Mouse (Mus musculus) stomach, postnatal 0 days (tissue): ENCODE measurements at regions not wholly inside any gene's neighbourhood (a gene's known extent, or its start where the extent isn't known, plus 50 kb on each side); places are given as distances from the start of the nearest gene placed in this dataset.
"Not testable (repeated sequence)": the region's sequence is repeated elsewhere in the genome, so short reads cannot be mapped to it uniquely, and the experiment has no call there.

Experiments
- CTCF ChIP-seq: IDR thresholded peaks from 2 replicates; pipeline ENCODE4 v1.5.1; 2016; ENCODE audit warnings: antibody characterized with exemption, low read depth, mild to moderate bottlenecking, moderate library complexity
- EP300 ChIP-seq: optimal IDR thresholded peaks from 2 replicates; pipeline ENCODE3; 2016; ENCODE audit warnings: antibody characterized with exemption

DNA sequence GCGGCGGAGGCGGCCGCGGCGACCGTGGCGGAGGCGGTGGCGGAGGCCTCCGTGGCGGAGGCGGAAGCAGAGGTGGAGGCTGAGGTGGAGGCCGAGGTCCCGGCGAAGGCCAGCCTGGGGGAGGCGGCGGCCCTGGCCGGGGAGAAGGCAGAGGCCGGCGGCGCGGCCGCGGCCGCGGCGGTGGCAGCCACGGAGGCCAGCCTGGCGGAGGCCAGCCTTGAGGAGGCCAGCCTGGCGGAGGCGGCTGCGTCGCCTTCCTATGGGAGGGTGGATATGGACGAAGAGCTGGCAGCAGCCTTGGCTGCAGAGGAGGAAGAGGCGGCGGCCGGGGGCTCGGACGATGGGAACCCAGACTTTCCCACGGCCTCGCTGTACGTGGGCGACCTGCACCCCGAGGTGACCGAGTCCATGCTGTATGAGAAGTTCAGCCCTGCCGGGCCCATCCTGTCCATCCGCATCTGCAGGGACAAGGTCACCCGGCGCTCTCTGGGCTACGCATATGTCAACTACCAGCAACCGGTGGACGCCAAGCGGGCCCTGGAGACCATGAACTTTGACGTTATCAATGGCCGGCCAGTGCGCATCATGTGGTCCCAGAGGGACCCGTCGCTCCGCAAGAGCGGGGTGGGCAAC is 85.4 kb downstream of the 1700018G05Rik start:
- TF ChIP-seq EP300, CTCF: not testable (repeated sequence)
